9 mouse cellular contexts compared by ENCODE assay signal in genomic region chr1:89102231-89103003, GRCm38 (mm10). TPM values are rescaled to one million over a fixed set of nuclear protein-coding genes. Genes with fewer than 3 reads are reported as not detected.
DNase-seq lines count a peak whose midpoint lies in the region; ATAC-seq and TF ChIP-seq lines count a peak whose summit lies in the region.
"Had no signal": no experiment of that assay in that cellular context is flagged by ENCODE, and none has a peak within 500 bp of the region (broad histone marks: within the 10 kb centered on the region; RNA-seq: fewer than 3 reads in every experiment).

No protein-coding gene starts in this region.

- no peak for TF ChIP-seq POLR2A in lung, adult 2 months (IDR thresholded peaks at IDR 0.05; ENCODE audit: borderline replicate concordance, extremely low read depth, low read depth, low read length)
- TF ChIP-seq POLR2A in embryonic fibroblast, embryonic 13.5 days (IDR thresholded peaks at IDR 0.05; ENCODE audit: low read depth, low read length), result no peak
- no peak for TF ChIP-seq POLR2A in limb, embryonic 14.5 days (IDR thresholded peaks at IDR 0.05; ENCODE audit: borderline replicate concordance, extremely low read depth, insufficient read depth, insufficient read length)

- H3K36me3 ChIP-seq in forebrain, embryonic 11.5 days (ENCODE audit: control insufficient read depth, insufficient read depth, low read length), result no peaks in the 10 kb centered on the region
- no peaks in the 10 kb centered on the region for H3K36me3 ChIP-seq in forebrain, embryonic 13.5 days (ENCODE audit: poor library complexity, severe bottlenecking)
- H3K36me3 ChIP-seq in limb, embryonic 14.5 days (ENCODE audit: control insufficient read depth, insufficient read depth, low read length), result no peaks in the 10 kb centered on the region

- WGBS in forebrain, embryonic 11.5 days, result 24% methylated on average over 14 of the region's 15 CpGs
- 22% methylated on average over 15 of the region's 15 CpGs for WGBS in forebrain, embryonic 13.5 days
- WGBS in lung, adult 2 months, result 37% methylated on average over 15 of the region's 15 CpGs
- 56% methylated on average over 13 of the region's 15 CpGs for WGBS in limb, embryonic 14.5 days

- DNase-seq in forebrain, embryonic 11.5 days (ENCODE audit: low spot score), result no peak
- DNase-seq in lung, adult 2 months, result peak; percentile 17
- DNase-seq in lung, adult 18-20 months, result no peak
- no peak for DNase-seq in limb, embryonic 14.5 days (ENCODE audit: low spot score)
- DNase-seq in spleen, postnatal 4 days (ENCODE audit: low spot score in 2 of 2), result no peak
- no peak for DNase-seq in layer of hippocampus, adult 9-11 months

- no peaks in the 10 kb centered on the region for H3K9me3 ChIP-seq in forebrain, embryonic 11.5 days (ENCODE audit: control insufficient read depth, low read length)
- no peaks in the 10 kb centered on the region for H3K9me3 ChIP-seq in forebrain, embryonic 13.5 days (replicated peaks)
- H3K9me3 ChIP-seq in limb, embryonic 14.5 days (ENCODE audit: control insufficient read depth, low read length), result no peaks in the 10 kb centered on the region

- no peak overlapping the region for H3K9ac ChIP-seq in forebrain, embryonic 11.5 days (ENCODE audit: low read length)
- no peak overlapping the region for H3K9ac ChIP-seq in forebrain, embryonic 13.5 days
- no peak overlapping the region for H3K9ac ChIP-seq in limb, embryonic 14.5 days (ENCODE audit: low read depth, low read length, severe bottlenecking)

- TF ChIP-seq CTCF in lung, adult 2 months (IDR thresholded peaks at IDR 0.05; ENCODE audit: insufficient read depth, low read length), result no peak
- TF ChIP-seq CTCF in embryonic fibroblast, embryonic 13.5 days (IDR thresholded peaks at IDR 0.05; ENCODE audit: borderline replicate concordance, insufficient read depth, low read length), result no peak

- peak overlapping the region; percentile 54; the same call in 1 of the 2 replicates for H3K27ac ChIP-seq in forebrain, embryonic 11.5 days (ENCODE audit: low read depth, low read length)
- H3K27ac ChIP-seq in forebrain, embryonic 13.5 days, result no peak overlapping the region
- H3K27ac ChIP-seq in embryonic fibroblast, embryonic 13.5 days (ENCODE audit: insufficient read depth, low read length), result peak overlapping the region; percentile 19; the same call in 1 of the 2 replicates
- H3K27ac ChIP-seq in limb, embryonic 14.5 days (replicated peaks; ENCODE audit: low read depth, low read length), result 0 out of 2 replicates have a peak overlapping the region, but pooled peaks have one; percentile 43

- H3K27me3 ChIP-seq in forebrain, embryonic 11.5 days (ENCODE audit: control insufficient read depth, insufficient read depth, low read length), result no peaks in the 10 kb centered on the region
- H3K27me3 ChIP-seq in forebrain, embryonic 13.5 days, result no peaks in the 10 kb centered on the region
- H3K27me3 ChIP-seq in limb, embryonic 14.5 days (ENCODE audit: control insufficient read depth, insufficient read depth, low read length), result no peaks in the 10 kb centered on the region
- H3K27me3 ChIP-seq: Patski had no signal

- H3K4me2 ChIP-seq in forebrain, embryonic 11.5 days (ENCODE audit: low read depth, low read length, severe bottlenecking), result no peak overlapping the region
- no peak overlapping the region for H3K4me2 ChIP-seq in forebrain, embryonic 13.5 days
- H3K4me2 ChIP-seq in limb, embryonic 14.5 days (replicated peaks; ENCODE audit: low read depth, low read length, severe bottlenecking), result no peak overlapping the region

- H3K4me1 ChIP-seq in forebrain, embryonic 11.5 days (replicated peaks; ENCODE audit: control insufficient read depth, insufficient read depth, low read length), result peaks cover 6% of the 10 kb centered on the region
- peaks cover 37% of the 10 kb centered on the region for H3K4me1 ChIP-seq in forebrain, embryonic 13.5 days
- H3K4me1 ChIP-seq in lung, adult 2 months (ENCODE audit: control insufficient read depth, insufficient read depth, low read length), result peaks cover 36% of the 10 kb centered on the region
- peaks cover 28% of the 10 kb centered on the region for H3K4me1 ChIP-seq in embryonic fibroblast, embryonic 13.5 days (ENCODE audit: control insufficient read depth, insufficient read depth, low read length)
- peaks cover 36% of the 10 kb centered on the region for H3K4me1 ChIP-seq in limb, embryonic 14.5 days (ENCODE audit: control insufficient read depth, insufficient read depth, low read length)

- ATAC-seq in forebrain, embryonic 11.5 days (replicated peaks; ENCODE audit: low FRiP score), result no peak
- ATAC-seq in forebrain, embryonic 13.5 days, result no peak
- ATAC-seq in limb, embryonic 14.5 days (ENCODE audit: low FRiP score, low read depth), result peak; percentile 44; the same call in 1 of the 2 replicates
- ATAC-seq: Patski had no signal

- H3K4me3 ChIP-seq in forebrain, embryonic 11.5 days (ENCODE audit: low read depth, low read length), result no peak overlapping the region
- H3K4me3 ChIP-seq in forebrain, embryonic 13.5 days, result no peak overlapping the region
- H3K4me3 ChIP-seq in lung, adult 2 months (replicated peaks; ENCODE audit: extremely low read depth, low read depth, low read length), result no peak overlapping the region
- H3K4me3 ChIP-seq in embryonic fibroblast, embryonic 13.5 days (ENCODE audit: insufficient read depth, low read length), result no peak overlapping the region
- H3K4me3 ChIP-seq in limb, embryonic 14.5 days (replicated peaks; ENCODE audit: low read length), result no peak overlapping the region

RNA-seq across cellular contexts. Expression of gene Sh3bp4, which starts 32.2 kb away (rescaled TPM):
- polyA plus RNA-seq in forebrain, embryonic 11.5 days (2014; fragmentation: Nextera tagmentation; extraction: Ambion mirVana), result 29.3 and 30.2 TPM in 2 replicates
- polyA plus RNA-seq in forebrain, embryonic 13.5 days (2015; fragmentation: Nextera tagmentation; extraction: Ambion mirVana), result 16.1 and 18.4 TPM in 2 replicates
- 33.9 and 40.2 TPM in 2 replicates for polyA plus RNA-seq in lung, adult 2 months (2012; rRNA removed)
- 19.8 and 21.7 TPM in 2 replicates for polyA plus RNA-seq in embryonic fibroblast, embryonic 13.5 days (2011; ENCODE audit: insufficient read length, low read depth, missing spikeins)
- 20.8 and 26.5 TPM in 2 replicates for polyA plus RNA-seq in limb, embryonic 14.5 days (2012; rRNA removed)
- polyA plus RNA-seq in limb, embryonic 14.5 days (2014; fragmentation: Nextera tagmentation; extraction: Ambion mirVana), result 20.4 and 21.2 TPM in 2 replicates
